Comparison of ENCODE assay signal across 12 mouse cellular contexts in the genomic region with DNA sequence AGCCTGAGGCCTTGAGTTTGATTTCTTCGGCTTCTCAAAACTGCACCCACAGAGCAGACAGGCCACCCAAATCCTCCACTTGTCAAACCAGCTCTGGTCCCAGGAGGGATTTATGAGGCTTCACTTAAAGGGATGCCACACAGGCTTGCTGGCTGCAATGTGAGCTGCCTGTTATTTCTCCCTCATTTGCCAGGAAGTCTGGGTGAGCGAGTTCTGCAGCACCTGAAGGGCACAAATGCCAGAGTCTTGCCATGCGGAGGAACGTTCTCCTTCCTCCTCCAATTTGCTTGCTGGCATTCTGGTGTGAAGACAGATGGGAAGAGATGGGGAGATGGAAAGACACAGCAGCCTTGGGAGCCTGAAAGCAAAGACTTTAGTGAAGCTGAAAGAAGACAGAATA.
A peak's percentile ranks its signal among the peaks of the same experiment; 100 is the strongest.
DNase-seq lines count a peak whose midpoint lies in the region; ATAC-seq and TF ChIP-seq lines count a peak whose summit lies in the region.
"Had no signal": no experiment of that assay in that cellular context is flagged by ENCODE, and none has a peak within 500 bp of the region (broad histone marks: within the 10 kb centered on the region; RNA-seq: fewer than 3 reads in every experiment).

No protein-coding gene starts in this region.

- H3K9me3 ChIP-seq in embryonic facial prominence, embryonic 14.5 days (ENCODE audit: control insufficient read depth, low read length): peaks cover 7% of the 10 kb centered on the region; the same call in 1 of the 2 replicates
- no peaks in the 10 kb centered on the region for H3K9me3 ChIP-seq in embryonic facial prominence, embryonic 10.5 days
- no peaks in the 10 kb centered on the region for H3K9me3 ChIP-seq in heart, embryonic 10.5 days
- H3K9me3 ChIP-seq: hindbrain, embryonic 15.5 days; neural tube, embryonic 12.5 days had no signal

- H3K27ac ChIP-seq in embryonic facial prominence, embryonic 14.5 days (replicated peaks; ENCODE audit: low read depth, low read length): no peak overlapping the region
- H3K27ac ChIP-seq in embryonic facial prominence, embryonic 10.5 days (replicated peaks): no peak overlapping the region
- H3K27ac ChIP-seq in left cerebral cortex, adult 2 months: peak overlapping the region; percentile 53; the same call in 1 of the 2 replicates
- no peak overlapping the region for H3K27ac ChIP-seq in heart, embryonic 10.5 days
- H3K27ac ChIP-seq: hindbrain, embryonic 15.5 days; neural tube, embryonic 12.5 days had no signal

- intact Hi-C loops in left cerebral cortex, adult 2 months (cut with DNase I): no loop called here
- intact Hi-C loops in left cerebral cortex, postnatal 10 days (cut with DNase I): no loop called here

- DNase-seq in embryonic facial prominence, embryonic 14.5 days (ENCODE audit: low spot score): peak; percentile 56
- no peak for DNase-seq in embryonic facial prominence, embryonic 10.5 days (ENCODE audit: low spot score)
- DNase-seq in left cerebral cortex, adult 2 months (ENCODE audit: extremely low spot score in 1 of 2, low spot score in 2 of 2): peak in 1 of 2 experiments; percentile 11
- DNase-seq in left cerebral cortex, postnatal 10 days (ENCODE audit: extremely low spot score in 1 of 2, low spot score in 2 of 2): no peak
- DNase-seq in fat pad, adult 2 months (ENCODE audit: extremely low read depth, low read depth, low spot score): peak; percentile 14
- DNase-seq in right cerebral cortex, postnatal 10 days (ENCODE audit: low spot score in 2 of 2): peak; percentile 27 to 42
- DNase-seq in gastrocnemius, postnatal 10 days: no peak
- no peak for DNase-seq in heart, embryonic 10.5 days (ENCODE audit: low spot score)

- H3K27me3 ChIP-seq in embryonic facial prominence, embryonic 14.5 days (replicated peaks; ENCODE audit: control insufficient read depth, insufficient read depth, low read length): no peaks in the 10 kb centered on the region
- no peaks in the 10 kb centered on the region for H3K27me3 ChIP-seq in embryonic facial prominence, embryonic 10.5 days (replicated peaks; ENCODE audit: low read depth, poor library complexity, severe bottlenecking)
- H3K27me3 ChIP-seq in heart, embryonic 10.5 days (ENCODE audit: insufficient read depth, poor library complexity, severe bottlenecking): no peaks in the 10 kb centered on the region
- H3K27me3 ChIP-seq: hindbrain, embryonic 15.5 days; neural tube, embryonic 12.5 days had no signal

- H3K9ac ChIP-seq in embryonic facial prominence, embryonic 14.5 days (ENCODE audit: low read depth, low read length): no peak overlapping the region
- H3K9ac ChIP-seq: hindbrain, embryonic 15.5 days; neural tube, embryonic 12.5 days had no signal

- H3K36me3 ChIP-seq in embryonic facial prominence, embryonic 14.5 days (ENCODE audit: control insufficient read depth, insufficient read depth, low read length): no peaks in the 10 kb centered on the region
- H3K36me3 ChIP-seq in embryonic facial prominence, embryonic 10.5 days (replicated peaks): no peaks in the 10 kb centered on the region
- H3K36me3 ChIP-seq in heart, embryonic 10.5 days: no peaks in the 10 kb centered on the region
- H3K36me3 ChIP-seq: G1E; hindbrain, embryonic 15.5 days; neural tube, embryonic 12.5 days had no signal

- no peaks in the 10 kb centered on the region for H3K4me1 ChIP-seq in embryonic facial prominence, embryonic 14.5 days (ENCODE audit: control insufficient read depth, insufficient read depth, low read length)
- H3K4me1 ChIP-seq in embryonic facial prominence, embryonic 10.5 days: no peaks in the 10 kb centered on the region
- no peaks in the 10 kb centered on the region for H3K4me1 ChIP-seq in heart, embryonic 10.5 days
- H3K4me1 ChIP-seq: hindbrain, embryonic 15.5 days; neural tube, embryonic 12.5 days had no signal

- peak; percentile 53; the same call in 1 of the 2 replicates for ATAC-seq in embryonic facial prominence, embryonic 14.5 days (ENCODE audit: low read depth)

- H3K4me3 ChIP-seq in embryonic facial prominence, embryonic 14.5 days (ENCODE audit: low read depth, low read length): no peak overlapping the region
- H3K4me3 ChIP-seq in embryonic facial prominence, embryonic 10.5 days: no peak overlapping the region
- no peak overlapping the region for H3K4me3 ChIP-seq in left cerebral cortex, adult 2 months
- no peak overlapping the region for H3K4me3 ChIP-seq in heart, embryonic 10.5 days
- H3K4me3 ChIP-seq: hindbrain, embryonic 15.5 days; neural tube, embryonic 12.5 days had no signal

- 45% methylated on average over 4 of the region's 4 CpGs for WGBS in embryonic facial prominence, embryonic 14.5 days
- 64% methylated on average over 4 of the region's 4 CpGs for WGBS in embryonic facial prominence, embryonic 10.5 days
- WGBS in heart, embryonic 10.5 days: 74% methylated on average over 4 of the region's 4 CpGs

- no peak overlapping the region for H3K4me2 ChIP-seq in embryonic facial prominence, embryonic 14.5 days (ENCODE audit: low read depth, low read length)
- H3K4me2 ChIP-seq: heart, embryonic 11.5 days; hindbrain, embryonic 15.5 days; neural tube, embryonic 12.5 days had no signal

- TF ChIP-seq CTCF in left cerebral cortex, adult 2 months (IDR thresholded peaks at IDR 0.05): no peak

Comparison
In these comparisons a context has a peak if more than half of its experiments do, and no peak if none do; other contexts are left out.
1. DNase-seq: peak in embryonic facial prominence, embryonic 14.5 days (single experiment), fat pad, adult 2 months (single experiment) and right cerebral cortex, postnatal 10 days (2 of 2); none in embryonic facial prominence, embryonic 10.5 days (single experiment), left cerebral cortex, postnatal 10 days (0 of 2), gastrocnemius, postnatal 10 days (single experiment) and heart, embryonic 10.5 days (single experiment).